Mouse (Mus musculus) neural tube, embryonic 11.5 days (tissue): Measurements from ENCODE around the gene Slc24a4. TPM values are rescaled to one million over a fixed set of nuclear protein-coding genes. Genes with fewer than 3 reads are reported as not detected.

Source experiments
- ATAC-seq: fragments of 200-750 bp; cut with Nextera tagmentation; 2 replicates; pipeline ENCODE4 v1.8.0; 2017; ENCODE audit warnings: moderate number of reproducible peaks, mild to moderate bottlenecking, moderate TSS enrichment, moderate library complexity; ENCODE audit not compliant: insufficient read depth, low FRiP score, low TSS enrichment
- DNase-seq: peaks from one replicate; pipeline ENCODE4 v3.0.0-alpha.2; 2015; ENCODE audit warnings: low spot score
- H3K27ac ChIP-seq: fragments of 300-500 bp; sonication (generic); 2 replicates; pipeline ENCODE4 v1.5.1; 2014; ENCODE audit warnings: low read depth, mild to moderate bottlenecking, low read length
- H3K27me3 ChIP-seq: fragments of 300-500 bp; sonication (generic); 2 replicates; pipeline ENCODE4 v1.6.1; 2014; ENCODE audit warnings: mild to moderate bottlenecking, low read length, mixed read lengths; ENCODE audit not compliant: control insufficient read depth, insufficient read depth
- H3K36me3 ChIP-seq: fragments of 300-500 bp; sonication (generic); 2 replicates; pipeline ENCODE4 v1.6.1; 2014; ENCODE audit warnings: mild to moderate bottlenecking, low read length, moderate library complexity, mixed read lengths; ENCODE audit not compliant: control insufficient read depth, insufficient read depth
- H3K4me1 ChIP-seq: fragments of 300-500 bp; sonication (generic); 2 replicates; pipeline ENCODE4 v1.6.1; 2014; ENCODE audit warnings: low read length, mixed read lengths; ENCODE audit not compliant: control insufficient read depth, insufficient read depth
- H3K4me2 ChIP-seq: fragments of 300-500 bp; sonication (generic); 2 replicates; pipeline ENCODE4 v1.6.1; 2014; ENCODE audit warnings: low read depth, mild to moderate bottlenecking, moderate library complexity
- H3K4me3 ChIP-seq: fragments of 300-500 bp; sonication (generic); 2 replicates; pipeline ENCODE4 v1.5.1; 2014; ENCODE audit warnings: low read depth, low read length
- H3K9ac ChIP-seq: fragments of 300-500 bp; sonication (generic); 2 replicates; pipeline ENCODE4 v1.6.1; 2014; ENCODE audit warnings: mild to moderate bottlenecking, low read length
- H3K9me3 ChIP-seq: fragments of 300-500 bp; sonication (generic); 2 replicates; pipeline ENCODE4 v1.6.1; 2016; ENCODE audit warnings: low read length; ENCODE audit not compliant: control insufficient read depth
- WGBS: fragments of 180-500 bp; shearing (Covaris S2); extraction: QIAGEN DNeasy Blood & Tissue Kit; methylation state at CpG from one replicate; pipeline ENCODE4 v1.1.7; 2014; 5-methylcytosine and 5-hydroxymethylcytosine counted together
- polyA plus RNA-seq: library from polyadenylated mRNA; unstranded; fragments of >200 nt; fragmentation: Nextera tagmentation; extraction: Ambion mirVana; gene quantifications from 2 replicates; pipeline ENCODE4 v1.2.1, GENCODE M21; 2014

Slc24a4 gene
- polyA plus RNA-seq, 1 experiment from 2014 or later = 0.52 TPM

DNA sequence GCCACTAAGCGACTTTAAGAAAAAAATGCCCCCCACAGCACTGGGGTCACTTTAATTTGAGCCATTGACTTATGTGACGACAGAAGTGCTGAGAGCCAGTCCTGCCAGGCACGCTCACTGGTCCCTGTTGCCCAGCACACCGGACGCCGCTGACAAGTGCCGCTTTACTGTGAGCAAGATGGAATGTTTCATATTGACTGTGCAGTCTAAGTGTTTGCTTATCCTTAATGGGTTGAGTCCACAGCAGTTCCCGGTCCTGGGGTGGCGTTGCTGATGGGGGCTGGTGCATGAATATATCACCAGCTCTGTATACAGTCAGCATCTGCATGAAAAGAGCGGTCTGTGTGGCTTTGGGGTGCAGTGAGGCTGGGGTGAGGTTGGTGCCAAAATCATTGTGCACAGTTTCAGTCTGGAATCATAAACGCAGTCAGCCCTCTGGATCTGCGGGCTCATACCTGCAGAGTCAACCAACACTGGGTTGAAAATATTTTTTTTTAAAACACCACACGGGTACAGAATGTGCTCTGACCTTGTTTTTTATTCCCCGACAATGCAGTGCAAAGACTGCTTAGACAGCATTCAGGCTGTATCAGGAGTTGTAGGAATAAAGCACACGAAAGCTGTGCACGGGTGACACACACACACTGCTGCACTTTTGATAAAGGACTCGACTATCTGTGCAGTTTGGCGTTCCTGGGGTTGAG, 52.0 kb downstream of the Slc24a4 start:
- no peaks in the 10 kb centered on the region for H3K4me1 ChIP-seq
- no peak overlapping the region for H3K4me2 ChIP-seq
- no peak overlapping the region for H3K4me3 ChIP-seq
- no peaks in the 10 kb centered on the region for H3K9me3 ChIP-seq
- DNase-seq (no peak), ATAC-seq (no peak)
- H3K27ac ChIP-seq = no peak overlapping the region
- H3K36me3 ChIP-seq = no peaks in the 10 kb centered on the region
- WGBS = 88% methylated on average over 18 of the region's 18 CpGs
- H3K27me3 ChIP-seq = no peaks in the 10 kb centered on the region
- no peak overlapping the region for H3K9ac ChIP-seq

DNA sequence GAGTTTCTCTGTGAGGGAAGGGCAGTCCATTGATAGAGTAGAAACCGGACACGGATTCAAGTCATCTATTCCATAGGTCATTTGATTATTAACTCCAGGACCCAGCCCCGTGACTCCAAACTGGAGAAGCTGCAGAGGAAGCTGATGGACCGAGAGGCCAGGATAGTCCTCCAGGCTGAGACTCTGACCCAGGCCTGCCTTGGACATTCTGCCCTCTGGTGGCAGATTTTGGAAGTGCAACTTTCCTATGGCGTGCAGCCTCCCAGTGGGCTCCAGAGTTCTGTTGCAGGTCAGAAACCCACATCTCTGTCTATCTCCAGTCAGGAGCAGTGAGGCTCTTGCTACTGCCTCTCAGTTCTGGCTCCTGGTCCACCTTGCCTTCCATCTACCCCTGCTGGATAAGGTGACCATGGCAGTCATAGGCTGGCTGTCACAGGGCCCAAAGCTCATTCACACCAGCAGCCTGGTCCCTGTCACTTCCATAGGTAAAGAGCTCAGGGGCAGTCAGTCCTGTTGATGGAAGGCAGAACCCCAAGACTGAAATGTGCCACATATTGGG, 53.3 kb downstream of the Slc24a4 start:
- no peak overlapping the region for H3K27ac ChIP-seq
- no peaks in the 10 kb centered on the region for H3K27me3 ChIP-seq
- H3K9me3 ChIP-seq = no peaks in the 10 kb centered on the region
- H3K4me1 ChIP-seq = no peaks in the 10 kb centered on the region
- no peaks in the 10 kb centered on the region for H3K36me3 ChIP-seq
- 31% methylated on average over 5 of the region's 5 CpGs for WGBS
- no peak overlapping the region for H3K4me2 ChIP-seq
- H3K9ac ChIP-seq = no peak overlapping the region
- peak; percentile 74 for DNase-seq
- no peak for ATAC-seq
- no peak overlapping the region for H3K4me3 ChIP-seq

DNA sequence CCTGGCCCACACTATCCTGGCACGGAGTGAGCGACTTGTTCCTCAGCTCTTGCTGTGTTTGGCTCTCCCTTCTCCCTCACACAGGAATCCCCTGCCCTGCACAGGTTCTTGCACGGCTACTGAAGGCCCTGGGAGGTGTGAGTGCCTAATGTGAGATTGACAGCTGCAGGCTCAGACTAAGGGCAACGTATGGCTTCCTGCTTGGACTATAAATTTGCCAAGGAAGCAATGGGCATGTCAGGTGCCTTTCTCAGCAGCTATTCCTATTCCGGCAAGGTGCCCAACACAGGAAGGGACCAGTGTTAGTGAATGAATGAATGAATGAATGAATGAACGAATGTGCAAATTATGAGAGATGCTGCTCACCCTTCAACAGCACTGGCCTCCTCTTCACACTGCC, 54.1 kb downstream of the Slc24a4 start:
- no peak overlapping the region for H3K9ac ChIP-seq
- H3K9me3 ChIP-seq = no peaks in the 10 kb centered on the region
- no peaks in the 10 kb centered on the region for H3K27me3 ChIP-seq
- H3K4me2 ChIP-seq = no peak overlapping the region
- H3K4me1 ChIP-seq = no peaks in the 10 kb centered on the region
- no peak overlapping the region for H3K27ac ChIP-seq
- no peak overlapping the region for H3K4me3 ChIP-seq
- H3K36me3 ChIP-seq = no peaks in the 10 kb centered on the region
- DNase-seq = no peak
- no peak for ATAC-seq
- 73% methylated on average over 6 of the region's 6 CpGs for WGBS

DNA sequence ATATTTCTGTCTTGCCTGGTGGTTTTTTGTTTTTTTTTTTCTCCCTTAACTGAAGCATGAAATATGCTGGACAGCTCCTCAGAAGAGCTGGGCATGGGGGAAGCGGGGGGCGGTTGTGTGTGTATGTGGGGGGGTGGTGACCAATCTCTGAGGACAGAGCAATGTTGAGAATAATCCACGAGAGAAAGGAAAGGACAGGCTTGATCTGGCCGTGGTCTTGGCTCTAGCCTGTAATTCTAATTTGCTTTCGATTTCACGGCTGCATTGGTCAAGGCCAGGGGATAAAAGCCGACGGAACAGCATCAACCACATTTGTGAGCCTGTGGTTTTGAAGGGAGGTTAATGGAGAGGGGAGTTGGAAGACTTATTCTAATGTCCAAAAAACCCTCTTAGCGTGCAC, 54.7 kb downstream of the Slc24a4 start:
- ATAC-seq (no peak), DNase-seq (no peak)
- H3K27ac ChIP-seq = no peak overlapping the region
- peaks cover 2% of the 10 kb centered on the region; the same call in 1 of the 2 replicates for H3K9me3 ChIP-seq
- H3K4me2 ChIP-seq = no peak overlapping the region
- H3K27me3 ChIP-seq = no peaks in the 10 kb centered on the region
- no peaks in the 10 kb centered on the region for H3K36me3 ChIP-seq
- H3K4me1 ChIP-seq = no peaks in the 10 kb centered on the region
- 69% methylated on average over 9 of the region's 9 CpGs for WGBS
- no peak overlapping the region for H3K9ac ChIP-seq
- H3K4me3 ChIP-seq = no peak overlapping the region

DNA sequence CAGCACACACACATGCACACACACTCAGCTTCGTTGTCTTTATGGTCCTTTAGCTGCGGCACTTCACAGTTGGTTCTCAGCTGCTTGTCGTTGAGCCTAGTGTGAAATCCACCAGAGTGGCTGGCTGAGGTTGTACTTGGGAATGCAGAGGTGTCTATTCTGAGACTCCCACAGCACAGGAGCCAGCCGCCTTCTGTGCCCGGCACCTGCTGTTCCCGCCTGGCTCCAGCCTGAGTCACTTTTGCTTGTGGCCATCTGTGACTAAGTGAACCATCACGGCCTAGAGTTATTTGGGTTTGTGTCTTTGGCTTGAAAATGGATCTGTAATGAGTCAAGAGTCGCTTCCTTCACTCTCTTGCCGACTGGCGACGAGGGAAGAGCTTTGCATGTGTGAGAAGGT, 62.3 kb downstream of the Slc24a4 start:
- Histone ChIP-seq H3K9me3 (peaks cover 3% of the 10 kb centered on the region; the same call in 1 of the 2 replicates), H3K27me3 (no peaks in the 10 kb centered on the region), H3K4me2 (no peak overlapping the region), H3K4me1 (no peaks in the 10 kb centered on the region), H3K4me3 (no peak overlapping the region), H3K27ac (no peak overlapping the region), H3K36me3 (no peaks in the 10 kb centered on the region), H3K9ac (no peak overlapping the region)
- 84% methylated on average over 11 of the region's 11 CpGs for WGBS
- DNase-seq = no peak
- ATAC-seq = no peak

DNA sequence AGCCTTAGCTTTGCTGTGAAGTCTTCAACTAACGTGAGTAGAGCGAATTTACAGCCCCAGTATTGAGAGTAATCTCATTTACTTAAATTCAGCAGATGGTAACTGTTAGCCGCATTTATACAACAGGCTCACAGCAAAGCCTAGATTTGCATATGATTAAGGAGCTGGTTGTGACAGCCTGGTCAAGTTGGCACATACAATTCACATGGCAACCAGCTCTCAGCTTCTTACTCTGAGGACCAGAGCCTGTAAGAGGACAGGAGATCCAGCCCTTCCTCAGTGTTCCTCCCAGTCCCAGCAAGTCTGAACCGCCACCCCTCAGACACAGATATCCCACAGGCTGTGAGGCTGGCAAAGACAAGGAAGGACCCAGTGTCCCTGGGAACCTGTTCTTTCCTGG, 73.0 kb downstream of the Slc24a4 start:
- 63% methylated on average over 4 of the region's 4 CpGs for WGBS
- Histone ChIP-seq H3K36me3 (no peaks in the 10 kb centered on the region), H3K9ac (no peak overlapping the region), H3K9me3 (no peaks in the 10 kb centered on the region), H3K27me3 (no peaks in the 10 kb centered on the region), H3K4me2 (no peak overlapping the region), H3K4me1 (no peaks in the 10 kb centered on the region), H3K4me3 (no peak overlapping the region), H3K27ac (no peak overlapping the region)
- ATAC-seq = no peak
- no peak for DNase-seq

DNA sequence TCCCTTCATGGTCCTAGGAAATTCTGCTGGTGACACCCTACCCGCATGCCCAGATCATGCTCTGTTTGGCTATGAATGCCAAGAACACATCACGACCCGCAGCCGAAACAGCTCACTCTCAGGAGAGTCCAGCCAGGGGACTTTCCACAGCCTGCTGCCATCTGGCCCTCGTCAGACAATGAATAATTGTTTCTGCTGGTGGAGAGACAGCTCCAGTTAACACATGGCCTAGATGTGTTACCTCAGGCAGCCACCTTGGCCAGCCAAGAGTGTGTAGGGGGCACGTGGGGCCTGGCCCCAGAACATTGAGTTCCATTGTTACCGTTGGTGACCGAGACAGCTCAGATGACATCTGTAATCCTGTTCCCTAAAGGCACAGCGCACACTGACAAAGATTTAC, 74.4 kb downstream of the Slc24a4 start:
- Histone ChIP-seq H3K9ac (no peak overlapping the region), H3K27me3 (no peaks in the 10 kb centered on the region), H3K4me2 (no peak overlapping the region), H3K9me3 (no peaks in the 10 kb centered on the region), H3K4me3 (no peak overlapping the region), H3K4me1 (no peaks in the 10 kb centered on the region), H3K27ac (no peak overlapping the region), H3K36me3 (no peaks in the 10 kb centered on the region)
- DNase-seq (peak; percentile 35), ATAC-seq (no peak; the same call in 1 of the 2 replicates)
- 54% methylated on average over 9 of the region's 9 CpGs for WGBS

DNA sequence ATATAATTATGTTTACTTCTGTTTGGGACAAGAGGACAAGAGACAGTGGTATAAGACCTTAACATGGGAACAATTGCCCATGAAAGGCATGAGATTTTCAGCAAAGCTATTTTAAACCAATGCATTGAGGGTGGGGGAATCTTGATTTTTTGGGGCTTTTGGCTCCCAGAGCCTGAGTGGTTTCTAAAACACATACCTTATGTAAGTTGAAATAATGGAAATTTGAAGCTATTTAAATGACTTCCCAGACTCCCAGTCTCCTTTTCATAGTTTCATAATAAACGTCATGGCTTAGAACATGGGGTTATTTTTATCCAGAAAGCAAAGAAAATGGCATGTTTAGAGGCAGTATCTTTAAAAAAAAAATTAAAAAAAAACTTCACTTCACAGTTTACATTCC, 77.9 kb downstream of the Slc24a4 start:
- no peaks in the 10 kb centered on the region for H3K9me3 ChIP-seq
- DNase-seq = no peak

DNA sequence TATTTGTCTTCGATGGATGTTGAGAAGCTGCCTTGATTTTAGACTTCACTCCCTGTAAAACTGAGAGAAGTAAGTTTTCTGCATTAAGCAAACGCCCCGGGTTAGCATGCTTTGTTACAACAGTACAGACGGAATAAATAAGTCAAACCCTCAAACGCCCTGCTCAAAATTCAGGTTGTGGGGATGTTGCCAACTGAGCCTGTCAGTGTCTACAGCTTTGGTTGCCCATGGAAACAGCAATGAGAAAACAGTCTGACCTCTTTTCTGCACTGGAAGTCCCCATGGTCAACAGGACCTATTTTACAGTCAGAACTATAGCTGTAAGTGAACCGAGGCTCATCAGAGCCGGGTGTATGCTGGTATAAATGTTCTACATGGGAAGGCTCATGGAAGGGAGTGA, 78.7 kb downstream of the Slc24a4 start:
- 91% methylated on average over 7 of the region's 7 CpGs for WGBS
- Histone ChIP-seq H3K4me3 (no peak overlapping the region), H3K9ac (no peak overlapping the region), H3K27me3 (no peaks in the 10 kb centered on the region), H3K36me3 (no peaks in the 10 kb centered on the region), H3K27ac (no peak overlapping the region), H3K4me2 (no peak overlapping the region), H3K4me1 (no peaks in the 10 kb centered on the region), H3K9me3 (no peaks in the 10 kb centered on the region)
- ATAC-seq (no peak), DNase-seq (no peak)

More for the DNA sequence above, 77.9 kb downstream of the Slc24a4 start:
- Histone ChIP-seq H3K9ac (no peak overlapping the region), H3K27ac (no peak overlapping the region), H3K4me2 (no peak overlapping the region), H3K36me3 (no peaks in the 10 kb centered on the region), H3K4me3 (no peak overlapping the region), H3K27me3 (no peaks in the 10 kb centered on the region), H3K4me1 (no peaks in the 10 kb centered on the region)
- ATAC-seq = no peak
- WGBS = 78% methylated on average over 1 of the region's 1 CpGs
